Mouse (Mus musculus) fat pad, adult 2 months (tissue): ENCODE results near the gene Cacna1b.

ENCODE experiments used
- DNase-seq: peaks from one replicate; pipeline ENCODE4 v3.0.0-alpha.2; 2011; ENCODE audit warnings: low read depth, low spot score; ENCODE audit errors: extremely low read depth

Cacna1b gene

GRCm38 (mm10) chr2:24553962-24554361 is 209.0 kb downstream of the Cacna1b start:
- DNase-seq, result no peak
